Mouse (Mus musculus) MEL (cell line): ENCODE data around the gene Lbx1. TPM values are rescaled to one million over a fixed set of nuclear protein-coding genes. Genes with fewer than 3 reads are reported as not detected.

ENCODE experiments used
- DNase-seq: peaks from one replicate; pipeline ENCODE4 v3.0.0; 2011; ENCODE audit warnings: low read depth, low spot score
- H3K27ac ChIP-seq: 2 replicates; pipeline ENCODE4 v1.5.1; 2012; ENCODE audit warnings: low read depth, mild to moderate bottlenecking, control low read depth, low read length, moderate library complexity; ENCODE audit not compliant: control insufficient read depth
- H3K27me3 ChIP-seq, 2 experiments: fragments of 150-350 bp in 1 of 2; sonication (generic) in 1 of 2; 2 replicates each; pipeline ENCODE4 v1.6.1; 2012; ENCODE audit warnings: low read length in 2 of 2, mild to moderate bottlenecking in 2 of 2, improper control_type of control experiment in 1 of 2, moderate library complexity in 1 of 2; ENCODE audit not compliant: insufficient read depth in 2 of 2, control insufficient read depth in 1 of 2
- H3K36me3 ChIP-seq, 2 experiments: 2 replicates each; pipeline ENCODE4 v1.6.1; 2012 to 2014; ENCODE audit warnings: low read length in 2 of 2, improper control_type of control experiment in 1 of 2, inconsistent platforms in 1 of 2, mild to moderate bottlenecking in 1 of 2; ENCODE audit not compliant: insufficient read depth in 2 of 2, control insufficient read depth in 1 of 2
- H3K4me1 ChIP-seq, 2 experiments: fragments of 150-350 bp in 1 of 2; sonication (generic) in 1 of 2; 2 replicates each; pipeline ENCODE4 v1.6.1; 2012; ENCODE audit warnings: low read length in 2 of 2, improper control_type of control experiment in 1 of 2, mild to moderate bottlenecking in 1 of 2; ENCODE audit not compliant: insufficient read depth in 2 of 2, control insufficient read depth in 1 of 2
- H3K4me3 ChIP-seq, 2 experiments: fragments of 150-350 bp in 1 of 2; sonication (generic) in 1 of 2; 2 replicates each; pipeline ENCODE4 v1.5.1; 2012; ENCODE audit warnings: low read depth in 2 of 2, low read length in 2 of 2, mild to moderate bottlenecking in 2 of 2, moderate library complexity in 2 of 2, control low read depth in 1 of 2, improper control_type of control experiment in 1 of 2; ENCODE audit not compliant: control insufficient read depth in 1 of 2, insufficient read depth in 1 of 2
- H3K79me2 ChIP-seq: 2 replicates; pipeline ENCODE4 v1.6.1; 2012; ENCODE audit warnings: mild to moderate bottlenecking, low read length, moderate library complexity; ENCODE audit not compliant: control insufficient read depth, poor library complexity, insufficient read depth
- H3K9ac ChIP-seq: 2 replicates; pipeline ENCODE4 v1.6.1; 2012; ENCODE audit warnings: low read depth, mild to moderate bottlenecking, control low read depth, low read length, moderate library complexity; ENCODE audit not compliant: control insufficient read depth, poor library complexity, severe bottlenecking
- H3K9me3 ChIP-seq: fragments of 150-350 bp; sonication (generic); replicated peaks from 2 replicates; pipeline ENCODE4 v1.6.1; 2012; ENCODE audit warnings: mild to moderate bottlenecking, low read length, improper control_type of control experiment, moderate library complexity; ENCODE audit not compliant: insufficient read depth
- CHD1 ChIP-seq: IDR thresholded peaks from 2 replicates; pipeline ENCODE4 v1.6.1; 2012; ENCODE audit warnings: low read depth, mild to moderate bottlenecking, inconsistent platforms, low read length, improper control_type of control experiment
- CHD2 ChIP-seq: IDR thresholded peaks from 2 replicates; pipeline ENCODE4 v1.6.1; 2011; ENCODE audit warnings: low read length, improper control_type of control experiment
- CTCF ChIP-seq, 3 experiments: IDR thresholded peaks in 2 of 3; conservative IDR thresholded peaks in 1 of 3; 2 replicates each; pipeline ENCODE4 v1.5.1; 2011 to 2012; ENCODE audit warnings: low read length in 3 of 3, low read depth in 2 of 3, mild to moderate bottlenecking in 2 of 3, improper control_type of control experiment in 1 of 3, inconsistent platforms in 1 of 3, mixed read lengths in 1 of 3, moderate library complexity in 1 of 3; ENCODE audit not compliant: control insufficient read depth in 1 of 3, insufficient read depth in 1 of 3, poor library complexity in 1 of 3, severe bottlenecking in 1 of 3
- E2F4 ChIP-seq: IDR thresholded peaks from 2 replicates; pipeline ENCODE4 v1.6.1; 2011; ENCODE audit warnings: low read depth, low read length, improper control_type of control experiment, borderline replicate concordance
- ELF1 ChIP-seq: IDR thresholded peaks from 2 replicates; pipeline ENCODE4 v1.6.1; 2014; ENCODE audit warnings: low read depth, mild to moderate bottlenecking, inconsistent platforms, low read length, improper control_type of control experiment, moderate library complexity
- EP300 ChIP-seq, 2 experiments: IDR thresholded peaks; 2 replicates each; pipeline ENCODE4 v1.6.1; 2011; ENCODE audit warnings: improper control_type of control experiment in 2 of 2, low read length in 2 of 2, low read depth in 1 of 2, mild to moderate bottlenecking in 1 of 2
- ETS1 ChIP-seq: IDR thresholded peaks from 2 replicates; pipeline ENCODE4 v1.6.1; 2012; ENCODE audit warnings: low read depth, mild to moderate bottlenecking, inconsistent platforms, low read length, improper control_type of control experiment, moderate library complexity
- GABPA ChIP-seq: IDR thresholded peaks from 2 replicates; pipeline ENCODE4 v1.6.1; 2012; ENCODE audit warnings: low read depth, mild to moderate bottlenecking, inconsistent platforms, low read length, improper control_type of control experiment, moderate library complexity
- GATA1 ChIP-seq: IDR thresholded peaks from 2 replicates; pipeline ENCODE4 v1.6.1; 2011; ENCODE audit warnings: low read depth, low read length, improper control_type of control experiment
- HCFC1 ChIP-seq: IDR thresholded peaks from 2 replicates; pipeline ENCODE4 v1.6.1; 2012; ENCODE audit warnings: low read depth, mild to moderate bottlenecking, inconsistent platforms, low read length, improper control_type of control experiment, moderate library complexity
- JUND ChIP-seq: IDR thresholded peaks from 2 replicates; pipeline ENCODE4 v1.6.1; 2011; ENCODE audit warnings: low read depth, mild to moderate bottlenecking, improper control_type of control experiment, low read length
- KAT2A ChIP-seq: conservative IDR thresholded peaks from 2 replicates; pipeline ENCODE4 v1.6.1; 2012; ENCODE audit warnings: low read depth, low read length, improper control_type of control experiment, inconsistent platforms
- MAFK ChIP-seq: IDR thresholded peaks from 2 replicates; pipeline ENCODE4 v1.6.1; 2011; ENCODE audit warnings: low read depth, mild to moderate bottlenecking, low read length, improper control_type of control experiment, borderline replicate concordance
- MAX ChIP-seq: IDR thresholded peaks from 2 replicates; pipeline ENCODE4 v1.6.1; 2011; ENCODE audit warnings: low read length, improper control_type of control experiment
- MAZ ChIP-seq: IDR thresholded peaks from 2 replicates; pipeline ENCODE4 v1.6.1; 2012; ENCODE audit warnings: low read depth, mild to moderate bottlenecking, inconsistent platforms, low read length, improper control_type of control experiment
- MEF2A ChIP-seq: IDR thresholded peaks from 2 replicates; pipeline ENCODE4 v1.6.1; 2014; ENCODE audit warnings: low read depth, mild to moderate bottlenecking, inconsistent platforms, low read length, improper control_type of control experiment; ENCODE audit not compliant: poor library complexity, insufficient replicate concordance, severe bottlenecking; ENCODE audit errors: extremely low read depth
- MXI1 ChIP-seq: IDR thresholded peaks from 2 replicates; pipeline ENCODE4 v1.6.1; 2011; ENCODE audit warnings: mild to moderate bottlenecking, low read depth, low read length, improper control_type of control experiment
- MYB ChIP-seq: IDR thresholded peaks from 2 replicates; pipeline ENCODE4 v1.6.1; 2011; ENCODE audit warnings: mild to moderate bottlenecking, low read depth, low read length, improper control_type of control experiment
- MYC ChIP-seq: IDR thresholded peaks from 2 replicates; pipeline ENCODE4 v1.6.1; 2011; ENCODE audit warnings: low read depth, mild to moderate bottlenecking, low read length, improper control_type of control experiment, moderate library complexity
- NELFE ChIP-seq: IDR thresholded peaks from 2 replicates; pipeline ENCODE4 v1.6.1; 2011; ENCODE audit warnings: low read depth, low read length, improper control_type of control experiment
- NRF1 ChIP-seq: IDR thresholded peaks from 2 replicates; pipeline ENCODE4 v1.6.1; 2014; ENCODE audit warnings: low read depth, mild to moderate bottlenecking, inconsistent platforms, low read length, improper control_type of control experiment, moderate library complexity; ENCODE audit not compliant: poor library complexity, insufficient read depth, severe bottlenecking
- POLR2A ChIP-seq, 2 experiments: IDR thresholded peaks; 2 replicates each; pipeline ENCODE4 v1.6.1; 2011 to 2012; ENCODE audit warnings: low read length in 2 of 2, mild to moderate bottlenecking in 2 of 2, control low read depth in 1 of 2, improper control_type of control experiment in 1 of 2, low read depth in 1 of 2, moderate library complexity in 1 of 2; ENCODE audit not compliant: control insufficient read depth in 1 of 2, insufficient read depth in 1 of 2, poor library complexity in 1 of 2
- POLR2AphosphoS2 ChIP-seq: IDR thresholded peaks from 2 replicates; pipeline ENCODE4 v1.6.1; 2011; ENCODE audit warnings: low read length, improper control_type of control experiment
- POLR2AphosphoS5 ChIP-seq: IDR thresholded peaks from 2 replicates; pipeline ENCODE4 v1.6.1; 2012; ENCODE audit warnings: low read depth, borderline replicate concordance, mild to moderate bottlenecking, inconsistent platforms, low read length, moderate library complexity, mixed read lengths
- RCOR1 ChIP-seq: IDR thresholded peaks from 2 replicates; pipeline ENCODE4 v1.6.1; 2012; ENCODE audit warnings: low read depth, mild to moderate bottlenecking, inconsistent platforms, low read length, improper control_type of control experiment
- SIN3A ChIP-seq: IDR thresholded peaks from 2 replicates; pipeline ENCODE4 v1.6.1; 2012; ENCODE audit warnings: low read length, improper control_type of control experiment, inconsistent platforms
- SMC3 ChIP-seq: IDR thresholded peaks from 2 replicates; pipeline ENCODE4 v1.6.1; 2011; ENCODE audit warnings: low read depth, low read length, improper control_type of control experiment
- TAL1 ChIP-seq: IDR thresholded peaks from 2 replicates; pipeline ENCODE4 v1.6.1; 2012; ENCODE audit warnings: mild to moderate bottlenecking, inconsistent platforms, low read length, moderate library complexity, mixed read lengths
- TBP ChIP-seq: IDR thresholded peaks from 2 replicates; pipeline ENCODE4 v1.8.0; 2011; ENCODE audit warnings: low read depth, low read length, improper control_type of control experiment
- TCF12 ChIP-seq: IDR thresholded peaks from 2 replicates; pipeline ENCODE4 v1.6.1; 2014; ENCODE audit warnings: low read depth, mild to moderate bottlenecking, inconsistent platforms, low read length, improper control_type of control experiment, moderate library complexity
- UBTF ChIP-seq: IDR thresholded peaks from 2 replicates; pipeline ENCODE4 v1.6.1; 2012; ENCODE audit warnings: low read depth, mild to moderate bottlenecking, inconsistent platforms, low read length, improper control_type of control experiment, moderate library complexity, borderline replicate concordance; ENCODE audit not compliant: insufficient read depth
- USF1 ChIP-seq: IDR thresholded peaks from 2 replicates; pipeline ENCODE4 v1.6.1; 2014; ENCODE audit warnings: low read depth, mild to moderate bottlenecking, inconsistent platforms, low read length, improper control_type of control experiment, moderate library complexity
- USF2 ChIP-seq, 2 experiments: IDR thresholded peaks; 2 replicates each; pipeline ENCODE4 v1.6.1; 2011 to 2012; ENCODE audit warnings: improper control_type of control experiment in 2 of 2, low read length in 2 of 2, borderline replicate concordance in 1 of 2, inconsistent platforms in 1 of 2, low read depth in 1 of 2, mild to moderate bottlenecking in 1 of 2; ENCODE audit not compliant: insufficient read depth in 1 of 2
- ZC3H11A ChIP-seq: IDR thresholded peaks from 2 replicates; pipeline ENCODE4 v1.6.1; 2012; ENCODE audit warnings: low read depth, mild to moderate bottlenecking, inconsistent platforms, low read length, improper control_type of control experiment
- ZKSCAN1 ChIP-seq: IDR thresholded peaks from 2 replicates; pipeline ENCODE4 v1.6.1; 2012; ENCODE audit warnings: low read depth, mild to moderate bottlenecking, inconsistent platforms, low read length, improper control_type of control experiment, moderate library complexity
- ZMIZ1 ChIP-seq: IDR thresholded peaks from 2 replicates; pipeline ENCODE4 v1.6.1; 2012; ENCODE audit warnings: low read depth, mild to moderate bottlenecking, inconsistent platforms, low read length, improper control_type of control experiment, moderate library complexity
- polyA plus RNA-seq, 2 experiments: library from polyadenylated mRNA; stranded (reverse) in 1 of 2; unstranded in 1 of 2; fragments of >175 nt in 1 of 2; fragments of >200 nt in 1 of 2; gene quantifications; 2 replicates each; pipeline versions ENCODE4 v1.2.1 to v1.2.4; 2012; ENCODE audit warnings: low replicate concordance in 2 of 2, low read depth in 1 of 2; ENCODE audit not compliant: insufficient read length in 2 of 2, insufficient read depth in 1 of 2, missing spikeins in 1 of 2
- total RNA-seq: library from RNA; depleted of rRNA; stranded (reverse); fragments of 300-350 nt; gene quantifications from 2 replicates; pipeline ENCODE4 v1.2.3, GENCODE M21; 2012

Lbx1 gene
- total and polyA plus RNA-seq, 3 experiments = not detected

GRCm38 (mm10) chr19:45229378-45230135, 6.1 kb downstream of the Lbx1 start:
- peak; percentile 69 for DNase-seq
- Histone ChIP-seq H3K4me1 (no peaks in the 10 kb centered on the region), H3K9me3 (no peaks in the 10 kb centered on the region), H3K9ac (peak overlapping the region; percentile 65), H3K79me2 (no peaks in the 10 kb centered on the region), H3K27me3 (no peaks in the 10 kb centered on the region), H3K4me3 (peak overlapping the region; percentile 65 to 86), H3K27ac (no peak overlapping the region), H3K36me3 (no peaks in the 10 kb centered on the region)
- TF ChIP-seq GABPA (no peak), ZKSCAN1 (no peak), EP300 (IDR thresholded peaks at IDR 0.05; ENCODE audit: low read depth in 1 of 2, low read length in 2 of 2) (no peak), SMC3 (no peak), ETS1 (no peak), MAFK (no peak), HCFC1 (0 out of 2 replicates have a peak, but pooled peaks have one; percentile 25), E2F4 (no peak), ZC3H11A (no peak), CHD1 (no peak), CHD2 (no peak), MYB (no peak), MEF2A (no peak), ELF1 (0 out of 2 replicates have a peak, but pooled peaks have one; percentile 31), CTCF (IDR thresholded peaks at IDR 0.05 in 2 of 3, conservative IDR thresholded peaks at IDR 0.05 in 1 of 3; ENCODE audit: control insufficient read depth in 1 of 3, insufficient read depth in 1 of 3, low read depth in 2 of 3, low read length in 3 of 3, poor library complexity in 1 of 3, severe bottlenecking in 1 of 3) (no peak), USF1 (no peak), KAT2A (no peak), POLR2A (IDR thresholded peaks at IDR 0.05; ENCODE audit: control insufficient read depth in 1 of 2, insufficient read depth in 1 of 2, low read depth in 1 of 2, low read length in 2 of 2, poor library complexity in 1 of 2) (no peak), NELFE (no peak), TAL1 (no peak), RCOR1 (no peak), MAZ (no peak), UBTF (peak; percentile 98), SIN3A (0 out of 2 replicates have a peak, but pooled peaks have one; percentile 34), MXI1 (peak; percentile 46; the same call in 1 of the 2 replicates), MYC (no peak), TBP (no peak), GATA1 (no peak), MAX (no peak), POLR2AphosphoS2 (no peak), ZMIZ1 (no peak), TCF12 (peak; percentile 14; the same call in 1 of the 2 replicates), USF2 (IDR thresholded peaks at IDR 0.05; ENCODE audit: borderline replicate concordance in 1 of 2, insufficient read depth in 1 of 2, low read depth in 1 of 2, low read length in 2 of 2) (no peak), JUND (no peak), NRF1 (no peak; the same call in 1 of the 2 replicates), POLR2AphosphoS5 (no peak)
